Mouse (Mus musculus) bone marrow, adult 2 months (tissue): ENCODE measurements around the gene Krt36. TPM values are rescaled to one million over a fixed set of nuclear protein-coding genes. Genes with fewer than 3 reads are reported as not detected.

ENCODE experiments used
- H3K27ac ChIP-seq: fragments of 200-500 bp; 2 replicates; pipeline ENCODE4 v1.5.1; 2012; ENCODE audit warnings: low read depth, mild to moderate bottlenecking, control low read depth, inconsistent platforms, low read length; ENCODE audit not compliant: control insufficient read depth, poor library complexity, insufficient read depth
- H3K4me1 ChIP-seq: fragments of 200-500 bp; 2 replicates; pipeline ENCODE4 v1.6.1; 2011; ENCODE audit warnings: low read length; ENCODE audit not compliant: control insufficient read depth, insufficient read depth
- H3K4me3 ChIP-seq: fragments of 200-500 bp; replicated peaks from 2 replicates; pipeline ENCODE3; 2011; ENCODE audit warnings: mild to moderate bottlenecking, low read depth, low read length, control low read depth; ENCODE audit not compliant: control insufficient read depth
- CTCF ChIP-seq: fragments of 200-500 bp; IDR thresholded peaks from 2 replicates; pipeline ENCODE4 v1.5.1; 2011; ENCODE audit warnings: low read length, control low read depth; ENCODE audit not compliant: control insufficient read depth, insufficient read depth
- POLR2A ChIP-seq: fragments of 200-500 bp; IDR thresholded peaks from 2 replicates; pipeline ENCODE4 v1.6.1; 2011; ENCODE audit warnings: low read depth, mild to moderate bottlenecking, control low read depth, low read length, borderline replicate concordance; ENCODE audit not compliant: control insufficient read depth
- WGBS: fragments of 180-500 bp; shearing (Covaris S2); methylation state at CpG from one replicate; pipeline ENCODE4 v1.1.7; 2018; 5-methylcytosine and 5-hydroxymethylcytosine counted together
- polyA plus RNA-seq: library from polyadenylated mRNA; stranded (reverse); fragments of >200 nt; gene quantifications from 2 replicates; pipeline ENCODE4 v1.2.4, GENCODE M21; 2011; ENCODE audit warnings: low replicate concordance; ENCODE audit not compliant: missing spikeins, insufficient read depth, insufficient read length

The Krt36 gene
- not detected in 2 replicates for polyA plus RNA-seq

GRCm38 (mm10) chr11:100105576-100106122, at the start of gene Krt36:
Gene Krt36, minus strand, starts transcription at chr11:100105626.
- TF ChIP-seq CTCF (no peak), POLR2A (no peak)
- Histone ChIP-seq H3K4me1 (no peaks in the 10 kb centered on the region), H3K4me3 (no peak within 1 kb of the TSS), H3K27ac (no peak within 1 kb of the TSS)
- 73% methylated on average over 6 of the region's 6 CpGs for WGBS

DNA sequence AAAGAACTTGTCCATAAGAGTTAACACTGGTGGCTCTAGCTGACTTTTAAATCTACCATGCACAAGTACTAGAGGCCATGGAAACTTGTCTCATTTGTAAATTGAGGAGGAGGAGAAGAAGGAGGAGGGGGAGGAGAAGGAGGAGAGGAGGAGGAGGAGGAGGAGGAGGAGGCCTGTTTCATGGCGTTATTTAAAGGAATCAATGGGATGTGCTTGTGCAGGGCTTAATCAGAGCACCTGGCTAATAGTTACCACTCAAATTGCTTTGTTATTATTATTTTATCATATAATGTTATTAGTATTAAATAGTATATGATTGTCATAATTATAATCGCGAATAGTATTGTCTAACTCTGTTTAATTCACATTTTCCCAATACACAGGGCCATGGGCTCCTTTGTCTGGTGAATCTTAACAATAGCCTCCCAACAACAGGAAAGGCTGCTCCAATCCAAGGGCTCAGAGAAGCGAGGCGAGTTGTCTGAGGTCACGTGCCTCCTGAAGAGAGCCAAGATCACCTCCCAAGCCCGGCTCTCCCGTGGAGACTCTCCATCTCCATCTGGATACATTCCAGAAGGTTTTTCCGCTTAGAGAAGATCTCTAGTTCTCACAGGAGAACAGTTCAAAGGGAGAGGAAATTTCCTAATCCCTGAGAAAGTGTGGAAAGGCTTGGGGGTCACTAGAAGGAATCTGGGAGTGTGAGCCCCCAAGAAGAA, 43.3 kb upstream of the Krt36 start, which contains the start of gene Krt19:
Gene Krt19 (minus strand): TSS at position 51 of the 716 bp plus-strand sequence.
- H3K27ac ChIP-seq: no peak within 1 kb of the TSS
- 53% methylated on average over 9 of the region's 9 CpGs for WGBS
- no peaks in the 10 kb centered on the region for H3K4me1 ChIP-seq
- no peak for TF ChIP-seq CTCF
- no peak for TF ChIP-seq POLR2A
- no peak within 1 kb of the TSS for H3K4me3 ChIP-seq

DNA sequence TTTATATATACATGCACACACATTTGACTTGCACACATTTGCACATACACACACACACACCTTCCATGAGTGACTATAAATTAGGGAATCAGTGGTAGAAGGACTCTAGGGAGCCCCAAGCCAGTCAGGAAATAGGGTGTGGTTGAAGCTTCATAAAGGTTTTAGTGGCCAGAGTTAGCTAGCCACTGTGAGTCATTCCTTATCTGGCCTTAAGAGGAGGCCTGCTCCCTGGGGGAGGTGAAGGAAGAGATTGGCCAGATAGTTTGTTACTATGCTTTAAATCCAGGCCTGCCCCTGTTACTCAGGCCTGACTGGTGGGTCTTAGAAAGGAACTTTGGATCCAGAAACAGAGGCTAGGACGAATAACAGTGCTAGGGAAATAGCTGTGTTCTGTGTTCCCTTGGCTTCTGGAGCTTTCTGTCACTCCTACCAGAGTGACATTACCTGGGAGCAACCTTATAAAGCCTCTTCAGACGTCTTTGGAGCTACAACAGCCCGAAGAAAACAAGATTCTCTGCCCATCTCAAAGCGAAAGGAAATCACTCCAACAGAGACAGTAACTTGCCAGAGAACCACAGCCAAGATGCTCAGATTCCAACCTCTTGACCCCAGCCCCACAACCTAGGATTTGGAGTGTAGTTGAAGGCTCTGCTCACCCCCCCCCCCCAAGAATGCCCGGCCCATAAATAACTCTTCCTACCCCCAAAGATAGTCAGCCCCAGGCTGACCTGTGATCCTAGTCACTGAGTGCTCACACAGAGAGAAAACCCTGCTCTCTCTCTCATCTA, 42.3 kb upstream of the Krt36 start:
- WGBS: 55% methylated on average over 5 of the region's 5 CpGs
- Histone ChIP-seq H3K4me3 (no peak overlapping the region), H3K4me1 (no peaks in the 10 kb centered on the region), H3K27ac (no peak overlapping the region)
- no peak for TF ChIP-seq POLR2A
- TF ChIP-seq CTCF: no peak

GRCm38 (mm10) chr11:100145858-100146560, 40.6 kb upstream of the Krt36 start:
- Histone ChIP-seq H3K4me3 (no peak overlapping the region), H3K4me1 (no peaks in the 10 kb centered on the region), H3K27ac (no peak overlapping the region; the same call in 1 of the 2 replicates)
- TF ChIP-seq POLR2A: no peak
- no peak for TF ChIP-seq CTCF
- 6% methylated on average over 13 of the region's 13 CpGs for WGBS

- Histone ChIP-seq H3K4me1 (no peaks in the 10 kb centered on the region), H3K4me3 (no peak overlapping the region), H3K27ac (no peak overlapping the region; the same call in 1 of the 2 replicates)
- TF ChIP-seq CTCF (no peak), POLR2A (no peak)
- WGBS: 4% methylated on average over 20 of the region's 20 CpGs
Observed at GRCm38 (mm10) chr11:100145104-100145503, 39.7 kb upstream of the Krt36 start.

GRCm38 (mm10) chr11:100140966-100141365, 35.5 kb upstream of the Krt36 start:
- no peaks in the 10 kb centered on the region for H3K4me1 ChIP-seq
- TF ChIP-seq POLR2A (no peak), CTCF (no peak)
- WGBS: 91% methylated on average over 21 of the region's 21 CpGs
- H3K27ac ChIP-seq: no peak overlapping the region
- H3K4me3 ChIP-seq: no peak overlapping the region

DNA sequence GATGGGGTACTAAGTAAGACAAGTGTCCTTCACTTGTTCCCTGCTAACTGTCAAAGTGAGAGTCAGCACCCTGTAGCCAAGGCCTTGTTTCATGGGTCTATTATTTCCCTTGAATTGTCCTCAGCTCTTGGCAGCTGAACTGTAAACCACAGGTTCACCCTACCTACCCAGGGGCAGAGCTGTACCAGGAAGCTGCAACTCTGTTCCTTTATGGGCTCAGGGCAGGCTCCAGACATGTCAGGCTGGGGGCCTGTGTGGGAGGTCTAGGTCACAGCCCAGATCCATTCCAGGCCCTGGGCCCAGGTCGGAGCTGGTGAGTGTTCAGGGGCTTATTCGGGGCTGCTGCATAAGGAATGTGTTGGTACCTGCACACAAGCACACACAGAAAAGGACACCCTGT, 34.0 kb upstream of the Krt36 start:
- TF ChIP-seq CTCF (no peak), POLR2A (no peak)
- Histone ChIP-seq H3K27ac (no peak overlapping the region), H3K4me1 (no peaks in the 10 kb centered on the region), H3K4me3 (no peak overlapping the region)
- 69% methylated on average over 2 of the region's 2 CpGs for WGBS
